Mouse (Mus musculus) E14TG2a.4 (cell line): ENCODE results near the gene Hsdl2.
"Not testable (repeated sequence)": the region's sequence is repeated elsewhere in the genome, so short reads cannot be mapped to it uniquely, and the experiment has no call there.

Experiments
- CTCF ChIP-seq: conservative IDR thresholded peaks from 2 replicates; pipeline ENCODE4 v1.5.1; 2014; ENCODE audit warnings: low read length
- POU5F1 ChIP-seq: IDR thresholded peaks from 2 replicates; pipeline ENCODE4 v1.6.1; 2014; ENCODE audit warnings: low read length, borderline replicate concordance

DNA sequence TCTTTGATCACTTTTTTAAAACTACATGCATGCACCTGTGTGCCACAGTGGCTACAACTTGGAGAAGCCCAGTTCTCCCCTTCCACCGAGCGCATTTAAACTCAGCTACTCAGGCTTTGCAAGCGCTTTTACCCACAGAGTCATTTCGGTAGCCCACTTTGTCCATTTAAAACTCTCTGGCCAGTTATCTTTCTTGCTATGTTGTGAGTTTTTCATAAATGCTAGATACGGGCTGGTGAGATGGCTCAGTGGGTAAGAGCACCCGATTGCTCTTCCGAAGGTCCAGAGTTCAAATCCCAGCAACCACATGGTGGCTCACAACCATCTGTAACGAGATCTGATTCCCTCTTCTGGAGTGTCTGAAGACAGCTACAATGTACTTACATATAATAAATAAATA, 10.8 kb upstream of the Hsdl2 start:
- TF ChIP-seq CTCF, POU5F1: not testable (repeated sequence)
